Mouse (Mus musculus): ENCODE measurements at regions not wholly inside any gene's neighbourhood (a gene's known extent, or its start where the extent isn't known, plus 50 kb on each side); places are given as distances from the start of the nearest gene placed in this dataset.

GRCm38 (mm10) chr9:116361092-116361491 is 185.9 kb upstream of the Tgfbr2 start:
- ATAC-seq (replicated peaks; ENCODE audit: low FRiP score), result no peak
- no peaks in the 10 kb centered on the region for H3K36me3 ChIP-seq
- H3K4me2 ChIP-seq, result no peak overlapping the region
- no peaks in the 10 kb centered on the region for H3K4me1 ChIP-seq
- 77% methylated on average over 3 of the region's 3 CpGs for WGBS
- no peak overlapping the region for H3K9ac ChIP-seq
- no peak overlapping the region for H3K27ac ChIP-seq
- no peak overlapping the region for H3K4me3 ChIP-seq (replicated peaks)
- no peaks in the 10 kb centered on the region for H3K9me3 ChIP-seq (replicated peaks)
- H3K27me3 ChIP-seq, result no peaks in the 10 kb centered on the region

GRCm38 (mm10) chr9:116354056-116354732 is 179.0 kb upstream of the Tgfbr2 start:
- 65% methylated on average over 7 of the region's 7 CpGs for WGBS
- Histone ChIP-seq H3K4me3 (replicated peaks) (no peak overlapping the region), H3K4me2 (no peak overlapping the region), H3K27me3 (no peaks in the 10 kb centered on the region), H3K9me3 (replicated peaks) (no peaks in the 10 kb centered on the region), H3K4me1 (peaks cover 6% of the 10 kb centered on the region; the same call in 1 of the 2 replicates), H3K27ac (no peak overlapping the region), H3K36me3 (no peaks in the 10 kb centered on the region), H3K9ac (no peak overlapping the region)
- no peak for ATAC-seq (replicated peaks; ENCODE audit: low FRiP score)

GRCm38 (mm10) chr9:116352801-116353494 is 177.8 kb upstream of the Tgfbr2 start:
- ATAC-seq (replicated peaks; ENCODE audit: low FRiP score), result no peak
- no peak overlapping the region for H3K27ac ChIP-seq
- no peaks in the 10 kb centered on the region for H3K9me3 ChIP-seq (replicated peaks)
- no peak overlapping the region for H3K9ac ChIP-seq
- H3K4me1 ChIP-seq, result peaks cover 6% of the 10 kb centered on the region; the same call in 1 of the 2 replicates
- no peak overlapping the region for H3K4me3 ChIP-seq (replicated peaks)
- no peak overlapping the region for H3K4me2 ChIP-seq
- H3K36me3 ChIP-seq, result no peaks in the 10 kb centered on the region
- 87% methylated on average over 4 of the region's 4 CpGs for WGBS
- H3K27me3 ChIP-seq, result no peaks in the 10 kb centered on the region

GRCm38 (mm10) chr9:116350804-116351547 is 175.8 kb upstream of the Tgfbr2 start:
- ATAC-seq (replicated peaks; ENCODE audit: low FRiP score), result no peak
- WGBS, result 67% methylated on average over 10 of the region's 10 CpGs
- H3K27ac ChIP-seq, result no peak overlapping the region

GRCm38 (mm10) chr9:116347021-116347420 is 171.9 kb upstream of the Tgfbr2 start:
- 0 out of 2 replicates have a peak, but pooled peaks cover 2% of the 10 kb centered on the region for H3K4me1 ChIP-seq
- no peak overlapping the region for H3K27ac ChIP-seq
- H3K36me3 ChIP-seq, result no peaks in the 10 kb centered on the region
- no peaks in the 10 kb centered on the region for H3K9me3 ChIP-seq (replicated peaks)
- H3K9ac ChIP-seq, result no peak overlapping the region
- H3K4me3 ChIP-seq (replicated peaks), result no peak overlapping the region
- no peak for ATAC-seq (replicated peaks; ENCODE audit: low FRiP score)
- no peak overlapping the region for H3K4me2 ChIP-seq
- H3K27me3 ChIP-seq, result no peaks in the 10 kb centered on the region
- 91% methylated on average over 8 of the region's 8 CpGs for WGBS

More at GRCm38 (mm10) chr9:116350804-116351547, 175.8 kb upstream of the Tgfbr2 start:
- H3K9me3 ChIP-seq (replicated peaks), result no peaks in the 10 kb centered on the region
- H3K4me3 ChIP-seq (replicated peaks), result no peak overlapping the region
- H3K9ac ChIP-seq, result no peak overlapping the region
- H3K4me2 ChIP-seq, result no peak overlapping the region
- no peaks in the 10 kb centered on the region for H3K36me3 ChIP-seq
- no peaks in the 10 kb centered on the region for H3K27me3 ChIP-seq
- peaks cover 6% of the 10 kb centered on the region; the same call in 1 of the 2 replicates for H3K4me1 ChIP-seq

GRCm38 (mm10) chr9:116346495-116346894 is 171.3 kb upstream of the Tgfbr2 start:
- Histone ChIP-seq H3K9me3 (replicated peaks) (no peaks in the 10 kb centered on the region), H3K36me3 (no peaks in the 10 kb centered on the region), H3K27ac (no peak overlapping the region), H3K27me3 (no peaks in the 10 kb centered on the region), H3K4me1 (0 out of 2 replicates have a peak, but pooled peaks cover 2% of the 10 kb centered on the region), H3K9ac (no peak overlapping the region), H3K4me3 (replicated peaks) (no peak overlapping the region), H3K4me2 (no peak overlapping the region)
- WGBS, result 88% methylated on average over 7 of the region's 7 CpGs
- ATAC-seq (replicated peaks; ENCODE audit: low FRiP score), result no peak

- ATAC-seq (replicated peaks; ENCODE audit: low FRiP score), result no peak
- 81% methylated on average over 3 of the region's 3 CpGs for WGBS
- no peak overlapping the region for H3K4me3 ChIP-seq (replicated peaks)
- no peaks in the 10 kb centered on the region for H3K4me1 ChIP-seq
- no peak overlapping the region for H3K4me2 ChIP-seq
- no peaks in the 10 kb centered on the region for H3K27me3 ChIP-seq
- H3K9me3 ChIP-seq (replicated peaks), result no peaks in the 10 kb centered on the region
- no peak overlapping the region for H3K27ac ChIP-seq
- H3K36me3 ChIP-seq, result no peaks in the 10 kb centered on the region
- H3K9ac ChIP-seq, result no peak overlapping the region
Measured at GRCm38 (mm10) chr9:116343086-116343481, 167.9 kb upstream of the Tgfbr2 start.

- Histone ChIP-seq H3K27me3 (no peaks in the 10 kb centered on the region), H3K4me1 (no peaks in the 10 kb centered on the region), H3K9me3 (replicated peaks) (no peaks in the 10 kb centered on the region), H3K36me3 (no peaks in the 10 kb centered on the region), H3K4me2 (no peak overlapping the region), H3K9ac (no peak overlapping the region), H3K4me3 (replicated peaks) (no peak overlapping the region), H3K27ac (no peak overlapping the region)
- no peak for ATAC-seq (replicated peaks; ENCODE audit: low FRiP score)
- WGBS, result 60% methylated on average over 8 of the region's 8 CpGs
Measured at GRCm38 (mm10) chr9:116342446-116343085, 167.4 kb upstream of the Tgfbr2 start.

GRCm38 (mm10) chr9:116342009-116342408 is 166.8 kb upstream of the Tgfbr2 start:
- ATAC-seq (replicated peaks; ENCODE audit: low FRiP score), result no peak
- Histone ChIP-seq H3K4me3 (replicated peaks) (no peak overlapping the region), H3K9ac (no peak overlapping the region), H3K27me3 (no peaks in the 10 kb centered on the region), H3K27ac (no peak overlapping the region), H3K4me1 (no peaks in the 10 kb centered on the region), H3K36me3 (no peaks in the 10 kb centered on the region), H3K9me3 (replicated peaks) (no peaks in the 10 kb centered on the region), H3K4me2 (no peak overlapping the region)
- 77% methylated on average over 4 of the region's 4 CpGs for WGBS

GRCm38 (mm10) chr9:116340952-116341351 is 165.8 kb upstream of the Tgfbr2 start:
- no peaks in the 10 kb centered on the region for H3K9me3 ChIP-seq (replicated peaks)
- no peaks in the 10 kb centered on the region for H3K36me3 ChIP-seq
- no peak overlapping the region for H3K27ac ChIP-seq
- H3K4me1 ChIP-seq, result no peaks in the 10 kb centered on the region
- H3K4me3 ChIP-seq (replicated peaks), result no peak overlapping the region
- H3K27me3 ChIP-seq, result no peaks in the 10 kb centered on the region
- no peak for ATAC-seq (replicated peaks; ENCODE audit: low FRiP score)
- no peak overlapping the region for H3K4me2 ChIP-seq
- H3K9ac ChIP-seq, result no peak overlapping the region

- H3K27me3 ChIP-seq, result no peaks in the 10 kb centered on the region
- H3K4me1 ChIP-seq, result peaks cover 3% of the 10 kb centered on the region; the same call in 1 of the 2 replicates
- no peaks in the 10 kb centered on the region for H3K36me3 ChIP-seq
- WGBS, result 94% methylated on average over 5 of the region's 5 CpGs
- H3K4me2 ChIP-seq, result no peak overlapping the region
- no peak overlapping the region for H3K27ac ChIP-seq
- H3K9ac ChIP-seq, result no peak overlapping the region
- no peak for ATAC-seq (replicated peaks; ENCODE audit: low FRiP score)
- H3K4me3 ChIP-seq (replicated peaks), result no peak overlapping the region
- no peaks in the 10 kb centered on the region for H3K9me3 ChIP-seq (replicated peaks)
Measured at GRCm38 (mm10) chr9:116338729-116339100, 163.6 kb upstream of the Tgfbr2 start.

All from kidney, embryonic 15.5 days (tissue).